Mouse (Mus musculus) kidney, adult 8-10 months (tissue): ENCODE data around the gene Tssc4.

ENCODE experiments used
- DNase-seq, 2 experiments: peaks; one replicate each; pipeline ENCODE4 v3.0.0; 2022

Gene Tssc4

DNA sequence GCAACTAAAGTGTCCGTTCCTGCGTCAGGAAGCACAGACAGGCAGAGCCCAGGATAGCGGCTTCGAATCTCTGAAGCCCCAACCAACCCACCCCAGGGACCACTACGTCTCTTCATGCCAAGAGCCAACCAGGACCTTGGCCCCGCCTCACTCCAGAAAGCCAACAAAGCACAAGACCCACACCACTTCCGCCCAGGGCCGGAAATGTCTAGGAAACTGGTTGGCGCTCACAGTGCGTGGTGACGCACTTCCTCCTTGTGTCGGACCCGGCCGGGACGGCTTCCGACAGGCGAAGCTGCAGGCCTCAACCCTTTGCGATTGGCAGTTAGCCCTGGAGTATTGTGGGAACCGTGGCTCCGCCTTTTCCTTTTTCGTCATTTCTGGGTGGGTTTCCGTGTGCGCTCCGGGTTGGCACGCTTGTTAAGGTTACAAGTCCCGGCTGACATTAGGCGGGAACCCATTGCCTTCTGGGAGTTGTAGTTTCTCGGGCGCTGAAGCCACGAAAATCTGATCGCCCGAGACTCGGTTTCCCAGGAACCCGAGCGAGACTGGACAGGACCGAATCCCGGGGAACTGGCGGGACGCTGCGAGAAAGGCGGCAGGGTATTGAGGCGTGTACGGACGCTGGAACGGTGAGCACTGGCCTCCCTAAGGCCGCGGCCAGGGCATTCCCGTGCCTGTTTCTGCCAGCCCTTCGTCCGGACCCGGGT is at the start of gene Tssc4:
TSS of gene Tssc4 (plus strand) at position 368 of the 710 bp plus-strand sequence.
- DNase-seq, result peak; percentile 98 to 100

- DNase-seq, result no peak
Observed at GRCm38 (mm10) chr7:143020040-143020439, 49.0 kb upstream of the Tssc4 start.

GRCm38 (mm10) chr7:143020764-143021163 is 48.3 kb upstream of the Tssc4 start:
- DNase-seq, result peak in 1 of 2 experiments; percentile 15

- DNase-seq, result no peak
Observed at GRCm38 (mm10) chr7:143021356-143022164, 47.5 kb upstream of the Tssc4 start.

DNA sequence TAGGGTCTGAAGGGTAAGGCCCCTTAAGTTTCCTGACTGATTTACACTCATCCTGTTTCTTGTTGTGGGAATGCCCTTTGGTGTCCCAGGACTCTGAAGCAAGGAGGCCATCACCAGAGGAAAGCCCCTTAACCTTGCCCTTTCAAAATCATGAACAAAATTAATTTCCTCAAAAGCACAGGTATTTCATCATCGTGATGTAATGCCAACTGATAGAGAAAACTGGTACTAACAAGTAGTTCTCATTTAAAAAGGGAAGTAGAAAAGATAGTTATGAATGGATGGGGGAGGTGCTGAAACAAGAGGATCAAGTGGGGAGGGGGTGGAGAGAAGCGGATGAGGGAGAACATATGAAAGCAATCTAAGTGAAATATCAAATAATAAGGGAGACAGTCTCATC is 45.5 kb upstream of the Tssc4 start:
- DNase-seq, result no peak

DNA sequence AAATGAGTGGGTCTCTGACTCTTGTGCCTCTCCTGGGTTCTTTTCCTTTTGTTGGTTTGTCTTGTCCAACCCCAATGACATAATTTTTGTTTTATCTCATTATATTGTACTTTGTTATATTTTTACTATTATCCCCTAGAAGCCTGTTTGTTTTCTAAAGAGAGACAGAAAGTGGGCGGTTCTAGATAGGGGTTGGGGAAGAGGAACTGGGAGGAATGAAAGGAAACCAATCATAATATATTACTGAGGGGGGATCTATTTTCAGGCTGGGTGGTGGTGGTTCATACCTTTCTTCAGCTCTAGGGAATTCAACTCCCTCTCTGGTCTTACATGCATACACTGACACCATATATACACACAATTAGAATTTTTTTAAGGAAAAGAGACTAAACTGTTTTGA is 44.8 kb upstream of the Tssc4 start:
- no peak for DNase-seq

DNA sequence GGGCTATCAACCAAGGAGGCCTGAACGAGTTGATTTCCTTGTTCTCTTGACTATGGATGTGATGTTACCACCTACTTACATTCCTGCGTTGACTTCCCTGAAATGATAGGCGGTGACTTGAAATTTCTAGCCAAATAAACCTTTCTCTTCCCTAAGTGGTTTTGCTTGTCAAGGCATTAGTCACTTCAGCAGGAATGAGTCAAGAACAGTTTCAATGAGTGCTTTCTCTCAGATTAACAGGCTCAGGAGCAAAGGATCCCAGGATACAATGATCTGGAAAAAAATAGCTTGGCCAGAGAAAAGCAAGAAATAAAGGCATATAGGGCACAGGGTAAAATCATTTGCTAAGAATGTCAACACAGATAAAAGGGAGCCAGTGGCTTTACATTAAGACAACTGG is 43.6 kb upstream of the Tssc4 start:
- no peak for DNase-seq

- no peak for DNase-seq
Observed at GRCm38 (mm10) chr7:143027196-143027595, 41.9 kb upstream of the Tssc4 start.

DNA sequence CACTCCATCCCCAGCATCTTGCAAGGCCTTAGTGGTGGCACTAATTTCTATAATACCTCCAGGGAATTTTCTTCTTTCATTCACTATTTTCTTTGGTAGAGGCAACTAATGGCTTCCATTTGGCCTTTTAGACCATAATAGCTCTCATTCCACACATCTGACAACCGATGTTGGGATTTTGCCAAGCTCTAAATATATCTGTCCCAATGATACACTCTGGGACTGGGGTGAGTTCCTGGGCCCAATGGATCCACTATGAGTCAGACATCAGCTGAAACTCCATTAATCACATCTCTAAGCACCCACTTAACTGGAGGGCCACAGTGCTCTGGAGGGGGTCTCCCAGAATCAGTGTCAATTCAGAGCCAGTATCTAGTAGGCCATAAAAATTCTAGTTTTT is 37.2 kb upstream of the Tssc4 start:
- DNase-seq, result no peak

- DNase-seq, result no peak
Observed at GRCm38 (mm10) chr7:143033581-143033980, 35.5 kb upstream of the Tssc4 start.

DNA sequence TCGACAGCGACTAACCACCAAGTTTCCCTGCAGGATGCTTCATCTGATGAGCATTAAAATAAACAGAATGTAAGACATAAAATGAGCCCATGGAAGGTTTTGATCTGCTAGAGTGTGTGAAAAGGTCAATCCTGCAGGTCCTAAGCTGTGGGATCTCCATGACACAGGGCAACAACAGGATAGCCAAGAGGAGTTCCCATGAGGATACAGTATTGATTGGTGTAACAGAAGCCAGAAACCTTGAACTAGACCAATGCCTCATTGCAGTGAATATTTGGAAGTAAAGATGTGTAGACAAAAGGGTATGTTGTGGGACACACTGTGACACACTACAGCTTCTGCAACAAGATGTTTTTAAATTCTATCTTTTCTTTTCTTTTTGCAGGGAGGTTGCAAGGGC is 34.9 kb upstream of the Tssc4 start:
- no peak for DNase-seq

- no peak for DNase-seq
Observed at GRCm38 (mm10) chr7:143034519-143035450, 34.3 kb upstream of the Tssc4 start.

GRCm38 (mm10) chr7:143036787-143037186 is 32.3 kb upstream of the Tssc4 start:
- no peak for DNase-seq

- no peak for DNase-seq
Observed at GRCm38 (mm10) chr7:143037306-143037705, 31.7 kb upstream of the Tssc4 start.

GRCm38 (mm10) chr7:143038174-143038931 is 30.7 kb upstream of the Tssc4 start:
- no peak for DNase-seq

- DNase-seq, result no peak
Observed at GRCm38 (mm10) chr7:143040561-143040960, 28.5 kb upstream of the Tssc4 start.

- no peak for DNase-seq
Observed at GRCm38 (mm10) chr7:143041138-143041822, 27.8 kb upstream of the Tssc4 start.

DNA sequence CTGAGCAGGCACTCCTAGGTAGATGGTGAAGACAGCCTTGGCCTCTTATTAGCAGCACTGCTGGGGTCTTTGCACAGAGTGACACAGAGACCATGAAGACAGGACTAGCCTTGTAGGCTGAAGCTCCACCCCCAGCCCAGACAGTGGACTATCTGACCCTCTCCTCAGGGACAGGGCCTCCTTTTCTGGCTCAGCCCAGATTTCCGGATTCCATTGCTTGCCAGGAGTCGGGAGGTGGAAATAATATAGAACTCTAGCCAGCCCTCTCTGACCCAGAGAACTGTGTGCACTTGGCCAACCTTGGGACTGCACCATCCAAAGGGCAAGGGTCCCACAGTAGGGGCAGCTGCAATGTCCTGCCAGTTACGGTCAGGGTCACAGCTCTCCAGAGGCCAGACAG is 27.0 kb upstream of the Tssc4 start:
- DNase-seq, result peak; percentile 81 to 89

DNA sequence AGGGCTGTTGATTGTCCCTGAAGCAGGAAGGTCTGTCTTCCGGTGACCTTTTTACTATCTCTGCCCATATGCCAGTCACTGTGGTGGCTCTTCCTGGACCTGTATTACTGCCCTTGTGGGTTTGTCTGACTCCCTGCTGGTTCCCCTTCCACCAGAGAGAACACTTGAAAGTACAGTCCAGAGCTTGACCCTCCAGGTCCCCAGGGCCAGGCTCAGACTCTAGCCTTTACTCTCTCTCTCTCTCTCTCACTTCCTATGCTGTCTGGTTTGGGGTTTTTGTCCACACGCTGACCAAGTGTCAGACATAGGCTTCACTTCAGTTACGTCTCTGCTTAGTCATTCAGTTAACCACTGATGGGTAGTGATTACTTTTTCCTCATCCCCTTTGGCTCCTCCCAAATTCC is 26.1 kb upstream of the Tssc4 start:
- no peak for DNase-seq

DNA sequence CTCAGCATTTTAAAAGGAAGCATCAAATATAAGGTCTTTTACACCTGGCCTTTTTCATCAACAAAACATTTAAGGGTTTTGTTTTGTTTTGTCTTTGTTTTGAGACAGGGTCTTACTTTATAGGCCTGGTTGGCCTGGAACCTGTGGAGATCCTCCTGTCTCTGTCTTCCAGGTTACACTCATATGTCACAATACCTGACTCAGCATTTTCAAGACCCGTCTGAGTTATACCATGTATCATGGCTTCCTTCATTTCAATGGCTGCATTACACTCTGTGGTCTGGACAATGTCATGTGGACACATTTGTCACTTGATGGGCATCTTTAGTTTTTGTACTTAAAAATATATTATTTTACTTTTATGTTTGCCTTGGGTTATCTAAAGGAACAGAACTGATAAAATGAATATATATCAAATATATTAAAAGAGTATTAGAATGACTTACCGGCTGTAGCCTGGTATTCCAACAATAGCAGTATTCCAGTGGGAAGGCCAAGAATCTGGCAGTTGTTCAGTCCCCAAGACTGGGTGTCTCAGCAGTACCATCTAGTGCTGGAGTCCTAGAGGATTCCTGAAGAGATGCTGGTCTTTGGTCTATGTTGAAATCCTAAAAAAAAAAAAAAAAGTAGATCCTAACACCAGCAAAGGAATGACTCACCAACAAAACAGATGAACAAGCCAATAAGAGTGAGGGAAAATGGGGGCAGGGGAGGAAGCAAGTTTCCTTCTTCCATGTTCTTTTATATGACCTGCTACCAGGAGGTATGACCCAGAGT is 24.8 kb upstream of the Tssc4 start:
- DNase-seq, result no peak

DNA sequence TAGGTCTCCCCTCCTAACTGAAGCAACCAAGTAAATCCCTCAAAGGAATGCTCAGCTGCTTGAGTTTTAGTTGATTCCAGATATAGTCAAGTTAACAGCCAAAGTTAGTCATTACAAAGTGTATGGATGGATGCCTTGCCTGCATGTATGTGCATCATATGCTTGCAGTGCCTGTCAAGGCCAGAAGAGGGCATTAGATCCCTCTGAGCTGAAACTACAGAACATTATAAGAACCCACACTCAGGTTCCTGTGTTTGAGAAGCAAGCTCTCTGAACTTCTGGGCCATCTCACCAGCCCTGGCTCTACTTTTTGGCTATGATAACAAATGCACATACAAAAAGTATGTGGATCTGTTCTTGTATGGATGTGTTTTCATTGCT is 24.2 kb upstream of the Tssc4 start:
- no peak for DNase-seq
